Mouse (Mus musculus) bone marrow, adult 2 months (tissue): ENCODE data around the gene Wrap53. TPM values are rescaled to one million over a fixed set of nuclear protein-coding genes. Genes with fewer than 3 reads are reported as not detected.
"Not testable (repeated sequence)": the region's sequence is repeated elsewhere in the genome, so short reads cannot be mapped to it uniquely, and the experiment has no call there.

Experiments
- H3K27ac ChIP-seq: fragments of 200-500 bp; 2 replicates; pipeline ENCODE4 v1.5.1; 2012; ENCODE audit warnings: low read depth, mild to moderate bottlenecking, control low read depth, inconsistent platforms, low read length; ENCODE audit not compliant: control insufficient read depth, poor library complexity, insufficient read depth
- H3K4me1 ChIP-seq: fragments of 200-500 bp; 2 replicates; pipeline ENCODE4 v1.6.1; 2011; ENCODE audit warnings: low read length; ENCODE audit not compliant: control insufficient read depth, insufficient read depth
- H3K4me3 ChIP-seq: fragments of 200-500 bp; replicated peaks from 2 replicates; pipeline ENCODE3; 2011; ENCODE audit warnings: mild to moderate bottlenecking, low read depth, low read length, control low read depth; ENCODE audit not compliant: control insufficient read depth
- CTCF ChIP-seq: fragments of 200-500 bp; IDR thresholded peaks from 2 replicates; pipeline ENCODE4 v1.5.1; 2011; ENCODE audit warnings: low read length, control low read depth; ENCODE audit not compliant: control insufficient read depth, insufficient read depth
- POLR2A ChIP-seq: fragments of 200-500 bp; IDR thresholded peaks from 2 replicates; pipeline ENCODE4 v1.6.1; 2011; ENCODE audit warnings: low read depth, mild to moderate bottlenecking, control low read depth, low read length, borderline replicate concordance; ENCODE audit not compliant: control insufficient read depth
- WGBS: fragments of 180-500 bp; shearing (Covaris S2); methylation state at CpG from one replicate; pipeline ENCODE4 v1.1.7; 2018; 5-methylcytosine and 5-hydroxymethylcytosine counted together
- polyA plus RNA-seq: library from polyadenylated mRNA; stranded (reverse); fragments of >200 nt; gene quantifications from 2 replicates; pipeline ENCODE4 v1.2.4, GENCODE M21; 2011; ENCODE audit warnings: low replicate concordance; ENCODE audit not compliant: missing spikeins, insufficient read depth, insufficient read length

The Wrap53 gene
- polyA plus RNA-seq: 28.1 and 36.2 TPM in 2 replicates

- H3K4me3 ChIP-seq: peak within 1 kb of the TSS; percentile 93
- peaks cover 4% of the 10 kb centered on the region for H3K4me1 ChIP-seq
- H3K27ac ChIP-seq: peak within 1 kb of the TSS; percentile 92
- 0% methylated on average over 13 of the region's 13 CpGs for WGBS
- TF ChIP-seq POLR2A (no peak), CTCF (no peak)
These were observed at the start of gene Wrap53, which contains the start of gene Trp53 for GRCm38 (mm10) chr11:69580091-69580514. Wrap53 (minus strand) TSS chr11:69580255. Trp53 (plus strand) TSS chr11:69580359.

GRCm38 (mm10) chr11:69629802-69630201 lies 49.7 kb upstream of the Wrap53 start:
- Histone ChIP-seq H3K27ac (no peak overlapping the region), H3K4me1 (peaks cover 1% of the 10 kb centered on the region; the same call in 1 of the 2 replicates), H3K4me3 (no peak overlapping the region)
- peak; percentile 19 for TF ChIP-seq CTCF
- no peak for TF ChIP-seq POLR2A
- WGBS: 51% methylated on average over 1 of the region's 1 CpGs

GRCm38 (mm10) chr11:69628286-69628685 lies 48.2 kb upstream of the Wrap53 start:
- Histone ChIP-seq H3K4me1 (no peaks in the 10 kb centered on the region), H3K27ac (no peak overlapping the region), H3K4me3 (no peak overlapping the region)
- peak; percentile 99 for TF ChIP-seq CTCF
- no peak for TF ChIP-seq POLR2A
- WGBS: 38% methylated on average over 6 of the region's 6 CpGs

- H3K27ac ChIP-seq, H3K4me3 ChIP-seq, H3K4me1 ChIP-seq: not testable (repeated sequence)
- 71% methylated on average over 2 of the region's 2 CpGs for WGBS
These were observed 44.3 kb upstream of the Wrap53 start for GRCm38 (mm10) chr11:69624339-69624738.

- no peak for TF ChIP-seq CTCF
- no peak for TF ChIP-seq POLR2A
- Histone ChIP-seq H3K4me3 (no peak overlapping the region), H3K4me1 (no peaks in the 10 kb centered on the region), H3K27ac (no peak overlapping the region)
- 77% methylated on average over 4 of the region's 4 CpGs for WGBS
These were observed 43.0 kb upstream of the Wrap53 start for GRCm38 (mm10) chr11:69623006-69623405.

GRCm38 (mm10) chr11:69622406-69622805 lies 42.4 kb upstream of the Wrap53 start:
- 57% methylated on average over 6 of the region's 6 CpGs for WGBS
- H3K4me3 ChIP-seq: no peak overlapping the region
- H3K4me1 ChIP-seq: no peaks in the 10 kb centered on the region
- TF ChIP-seq CTCF: no peak
- no peak for TF ChIP-seq POLR2A
- no peak overlapping the region for H3K27ac ChIP-seq

- Histone ChIP-seq H3K4me3 (peak within 1 kb of the TSS; percentile 24), H3K4me1 (no peaks in the 10 kb centered on the region), H3K27ac (no peak within 1 kb of the TSS)
- 12% methylated on average over 20 of the region's 20 CpGs for whole genome bisulfite sequencing
- TF ChIP-seq POLR2A (no peak), CTCF (no peak)
These were observed 41.7 kb upstream of the Wrap53 start, which contains the start of gene Sat2 for GRCm38 (mm10) chr11:69621571-69622268. Sat2 (plus strand) TSS chr11:69622024.

- Histone ChIP-seq H3K27ac (no peak overlapping the region), H3K4me1 (no peaks in the 10 kb centered on the region), H3K4me3 (no peak overlapping the region)
- 63% methylated on average over 7 of the region's 7 CpGs for WGBS
- TF ChIP-seq CTCF: no peak
- no peak for TF ChIP-seq POLR2A
These were observed 40.5 kb upstream of the Wrap53 start for GRCm38 (mm10) chr11:69620394-69621081.

- TF ChIP-seq CTCF: no peak
- no peak for TF ChIP-seq POLR2A
- peaks cover 2% of the 10 kb centered on the region; the same call in 1 of the 2 replicates for H3K4me1 ChIP-seq
- no peak within 1 kb of the TSS for H3K27ac ChIP-seq
- WGBS: 70% methylated on average over 5 of the region's 5 CpGs
- no peak within 1 kb of the TSS for H3K4me3 ChIP-seq
These were observed 37.8 kb upstream of the Wrap53 start, which contains the start of gene Shbg for GRCm38 (mm10) chr11:69617805-69618204. Shbg (minus strand) TSS chr11:69617905.
